Mouse (Mus musculus) G1E (cell line): Measurements from ENCODE around the gene Slc25a12.

Experiments used
- CTCF ChIP-seq: IDR thresholded peaks from 2 replicates; pipeline ENCODE4 v1.5.1; 2012; ENCODE audit warnings: low read depth, low read length, inconsistent platforms, mixed read lengths
- GATA1 ChIP-seq: IDR thresholded peaks from 2 replicates; pipeline ENCODE4 v1.6.1; 2012; ENCODE audit warnings: borderline replicate concordance, low read length, inconsistent platforms, mixed read lengths
- GATA2 ChIP-seq: IDR thresholded peaks from 2 replicates; pipeline ENCODE4 v1.6.1; 2012; ENCODE audit warnings: low read depth, low read length, inconsistent platforms, borderline replicate concordance
- POLR2AphosphoS5 ChIP-seq: IDR thresholded peaks from 2 replicates; pipeline ENCODE4 v1.6.1; 2012; ENCODE audit warnings: low read depth, low read length, inconsistent platforms; ENCODE audit not compliant: insufficient replicate concordance
- TAL1 ChIP-seq: conservative IDR thresholded peaks from 2 replicates; pipeline ENCODE4 v1.6.1; 2012; ENCODE audit warnings: low read depth, low read length, inconsistent platforms, mixed read lengths

- TF ChIP-seq CTCF (no peak), POLR2AphosphoS5 (no peak), GATA1 (no peak), TAL1 (no peak), GATA2 (no peak)
Measured at GRCm38 (mm10) chr2:71250841-71251240, 116.7 kb downstream of the Slc25a12 start.
